Mouse (Mus musculus): ENCODE data around the gene Adcy1. TPM values are rescaled to one million over a fixed set of nuclear protein-coding genes. Genes with fewer than 3 reads are reported as not detected.

Adcy1 gene
- polyA plus RNA-seq, 1 experiment: not detected

- 94% methylated on average over 8 of the region's 8 CpGs for WGBS
- TF ChIP-seq POLR2A (IDR thresholded peaks at IDR 0.05; ENCODE audit: insufficient read depth, low read depth, low read length): no peak
- no peak for TF ChIP-seq CTCF (IDR thresholded peaks at IDR 0.05; ENCODE audit: insufficient read depth, low read depth, low read length)
- no peak overlapping the region for H3K27ac ChIP-seq (ENCODE audit: insufficient read depth, low read depth, low read length)
- H3K4me1 ChIP-seq (ENCODE audit: control insufficient read depth, insufficient read depth, low read length): peaks cover 17% of the 10 kb centered on the region
- no peak overlapping the region for H3K4me3 ChIP-seq (ENCODE audit: insufficient read depth, low read depth, low read length)
Measured at GRCm38 (mm10) chr11:7138370-7138769, 75.1 kb downstream of the Adcy1 start.

DNA sequence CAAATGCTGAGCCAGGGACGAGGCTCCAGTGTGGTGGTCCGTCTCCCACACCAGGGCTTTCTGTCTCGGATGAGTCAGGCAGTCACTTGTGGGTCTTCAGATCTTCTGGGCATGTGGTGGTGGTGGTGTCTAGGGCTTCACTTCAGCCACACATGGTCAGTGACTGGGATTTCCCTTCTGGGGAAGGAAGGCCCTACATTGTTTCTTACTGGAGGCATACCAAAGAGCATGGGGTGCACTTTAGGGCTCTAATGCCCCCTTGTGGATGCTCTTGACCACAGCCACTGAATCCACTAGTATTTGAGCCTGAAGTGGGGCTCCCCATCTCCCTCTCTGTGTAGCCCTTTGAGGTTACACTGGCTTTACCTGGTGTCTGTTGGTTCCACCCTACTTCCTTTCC lies 77.2 kb downstream of the Adcy1 start:
- H3K4me3 ChIP-seq (ENCODE audit: insufficient read depth, low read depth, low read length): no peak overlapping the region
- no peak overlapping the region for H3K27ac ChIP-seq (ENCODE audit: insufficient read depth, low read depth, low read length)
- 90% methylated on average over 3 of the region's 3 CpGs for WGBS
- TF ChIP-seq POLR2A (IDR thresholded peaks at IDR 0.05; ENCODE audit: insufficient read depth, low read depth, low read length) (no peak), CTCF (IDR thresholded peaks at IDR 0.05; ENCODE audit: insufficient read depth, low read depth, low read length) (peak; percentile 19; the same call in 1 of the 2 replicates)
- peaks cover 13% of the 10 kb centered on the region for H3K4me1 ChIP-seq (ENCODE audit: control insufficient read depth, insufficient read depth, low read length)

GRCm38 (mm10) chr11:7142725-7143124 lies 79.4 kb downstream of the Adcy1 start:
- WGBS: 74% methylated on average over 3 of the region's 3 CpGs
- H3K4me3 ChIP-seq (ENCODE audit: insufficient read depth, low read depth, low read length): no peak overlapping the region
- H3K27ac ChIP-seq (ENCODE audit: insufficient read depth, low read depth, low read length): no peak overlapping the region
- TF ChIP-seq POLR2A (IDR thresholded peaks at IDR 0.05; ENCODE audit: insufficient read depth, low read depth, low read length) (no peak), CTCF (IDR thresholded peaks at IDR 0.05; ENCODE audit: insufficient read depth, low read depth, low read length) (no peak)
- peaks cover 9% of the 10 kb centered on the region; the same call in 1 of the 2 replicates for H3K4me1 ChIP-seq (ENCODE audit: control insufficient read depth, insufficient read depth, low read length)

DNA sequence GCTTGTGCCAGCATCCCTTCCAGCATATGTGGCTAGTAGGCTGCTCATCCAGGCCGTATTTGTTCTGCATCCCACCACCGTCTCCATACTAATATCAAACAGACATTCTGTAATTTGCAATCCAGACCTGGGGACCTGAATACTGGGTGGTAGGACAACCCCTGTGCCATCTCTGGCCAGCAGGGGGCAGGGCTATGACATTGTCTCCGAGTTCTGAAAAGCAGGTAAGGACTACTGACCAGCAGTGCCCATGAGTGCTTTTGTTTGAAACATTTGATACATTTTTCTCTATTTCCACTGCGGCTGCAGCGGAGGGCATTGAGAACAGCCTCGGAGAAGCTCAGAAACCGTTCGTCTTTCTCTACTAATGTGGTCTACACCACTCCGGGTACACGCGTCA lies 81.1 kb downstream of the Adcy1 start:
- peaks cover 7% of the 10 kb centered on the region for H3K4me1 ChIP-seq (ENCODE audit: control insufficient read depth, insufficient read depth, low read length)
- no peak for TF ChIP-seq CTCF (IDR thresholded peaks at IDR 0.05; ENCODE audit: insufficient read depth, low read depth, low read length)
- TF ChIP-seq POLR2A (IDR thresholded peaks at IDR 0.05; ENCODE audit: insufficient read depth, low read depth, low read length): no peak
- 90% methylated on average over 11 of the region's 11 CpGs for WGBS
- no peak overlapping the region for H3K4me3 ChIP-seq (ENCODE audit: insufficient read depth, low read depth, low read length)
- no peak overlapping the region for H3K27ac ChIP-seq (ENCODE audit: insufficient read depth, low read depth, low read length)

DNA sequence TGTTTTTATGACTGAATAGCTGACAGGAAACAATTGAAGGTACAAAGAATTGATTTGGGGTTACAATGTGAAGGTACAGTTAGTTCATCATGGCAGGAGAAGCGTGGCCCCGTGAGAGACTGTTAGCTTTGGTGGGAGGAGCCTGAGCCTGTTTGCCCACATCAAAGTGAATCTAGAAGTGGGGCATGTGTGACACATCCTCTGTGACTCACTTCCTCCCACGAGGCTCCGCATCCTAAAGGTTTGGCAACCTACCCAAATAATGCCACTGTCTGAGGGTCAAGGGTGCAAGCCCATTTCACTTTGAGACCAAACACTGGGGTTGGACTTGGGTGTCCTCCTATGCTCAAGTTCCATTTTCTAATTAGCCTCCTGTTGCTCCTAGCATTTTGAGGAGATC lies 81.9 kb downstream of the Adcy1 start:
- peaks cover 14% of the 10 kb centered on the region for H3K4me1 ChIP-seq (ENCODE audit: control insufficient read depth, insufficient read depth, low read length)
- H3K4me3 ChIP-seq (ENCODE audit: insufficient read depth, low read depth, low read length): no peak overlapping the region
- 38% methylated on average over 4 of the region's 4 CpGs for WGBS
- no peak for TF ChIP-seq CTCF (IDR thresholded peaks at IDR 0.05; ENCODE audit: insufficient read depth, low read depth, low read length)
- TF ChIP-seq POLR2A (IDR thresholded peaks at IDR 0.05; ENCODE audit: insufficient read depth, low read depth, low read length): no peak
- no peak overlapping the region for H3K27ac ChIP-seq (ENCODE audit: insufficient read depth, low read depth, low read length)

GRCm38 (mm10) chr11:7147536-7147935 lies 84.2 kb downstream of the Adcy1 start:
- TF ChIP-seq CTCF (IDR thresholded peaks at IDR 0.05; ENCODE audit: insufficient read depth, low read depth, low read length): no peak
- TF ChIP-seq POLR2A (IDR thresholded peaks at IDR 0.05; ENCODE audit: insufficient read depth, low read depth, low read length): no peak

GRCm38 (mm10) chr11:7147945-7148344 lies 84.7 kb downstream of the Adcy1 start:
- 90% methylated on average over 7 of the region's 7 CpGs for WGBS
- TF ChIP-seq POLR2A (IDR thresholded peaks at IDR 0.05; ENCODE audit: insufficient read depth, low read depth, low read length): no peak
- no peak for TF ChIP-seq CTCF (IDR thresholded peaks at IDR 0.05; ENCODE audit: insufficient read depth, low read depth, low read length)
- H3K27ac ChIP-seq (ENCODE audit: insufficient read depth, low read depth, low read length): no peak overlapping the region
- no peak overlapping the region for H3K4me3 ChIP-seq (ENCODE audit: insufficient read depth, low read depth, low read length)
- H3K4me1 ChIP-seq (ENCODE audit: control insufficient read depth, insufficient read depth, low read length): peaks cover 25% of the 10 kb centered on the region

More at GRCm38 (mm10) chr11:7147536-7147935, 84.2 kb downstream of the Adcy1 start:
- H3K27ac ChIP-seq (ENCODE audit: insufficient read depth, low read depth, low read length): no peak overlapping the region
- H3K4me3 ChIP-seq (ENCODE audit: insufficient read depth, low read depth, low read length): no peak overlapping the region
- peaks cover 25% of the 10 kb centered on the region for H3K4me1 ChIP-seq (ENCODE audit: control insufficient read depth, insufficient read depth, low read length)
- WGBS: 95% methylated on average over 8 of the region's 8 CpGs

- H3K4me3 ChIP-seq (ENCODE audit: insufficient read depth, low read depth, low read length): no peak overlapping the region
- peaks cover 24% of the 10 kb centered on the region for H3K4me1 ChIP-seq (ENCODE audit: control insufficient read depth, insufficient read depth, low read length)
- TF ChIP-seq CTCF (IDR thresholded peaks at IDR 0.05; ENCODE audit: insufficient read depth, low read depth, low read length): no peak
- no peak for TF ChIP-seq POLR2A (IDR thresholded peaks at IDR 0.05; ENCODE audit: insufficient read depth, low read depth, low read length)
- whole genome bisulfite sequencing: 44% methylated on average over 7 of the region's 7 CpGs
- H3K27ac ChIP-seq (ENCODE audit: insufficient read depth, low read depth, low read length): peak overlapping the region; percentile 16; the same call in 1 of the 2 replicates
Measured at GRCm38 (mm10) chr11:7149471-7149870, 86.2 kb downstream of the Adcy1 start.

- WGBS: 84% methylated on average over 8 of the region's 8 CpGs
- no peak for TF ChIP-seq CTCF (IDR thresholded peaks at IDR 0.05; ENCODE audit: insufficient read depth, low read depth, low read length)
- TF ChIP-seq POLR2A (IDR thresholded peaks at IDR 0.05; ENCODE audit: insufficient read depth, low read depth, low read length): no peak
- no peak overlapping the region for H3K4me3 ChIP-seq (ENCODE audit: insufficient read depth, low read depth, low read length)
- H3K4me1 ChIP-seq (ENCODE audit: control insufficient read depth, insufficient read depth, low read length): peaks cover 19% of the 10 kb centered on the region
- H3K27ac ChIP-seq (ENCODE audit: insufficient read depth, low read depth, low read length): no peak overlapping the region
Measured at GRCm38 (mm10) chr11:7150511-7150910, 87.2 kb downstream of the Adcy1 start.

GRCm38 (mm10) chr11:7152371-7152770 lies 89.1 kb downstream of the Adcy1 start:
- Histone ChIP-seq H3K4me1 (ENCODE audit: control insufficient read depth, insufficient read depth, low read length) (peaks cover 19% of the 10 kb centered on the region), H3K4me3 (ENCODE audit: insufficient read depth, low read depth, low read length) (no peak overlapping the region), H3K27ac (ENCODE audit: insufficient read depth, low read depth, low read length) (no peak overlapping the region)
- TF ChIP-seq POLR2A (IDR thresholded peaks at IDR 0.05; ENCODE audit: insufficient read depth, low read depth, low read length) (no peak), CTCF (IDR thresholded peaks at IDR 0.05; ENCODE audit: insufficient read depth, low read depth, low read length) (no peak)
- 97% methylated on average over 12 of the region's 12 CpGs for WGBS
